Mouse (Mus musculus) midbrain, embryonic 15.5 days (tissue): Measurements from ENCODE around the gene Shank2. TPM values are rescaled to one million over a fixed set of nuclear protein-coding genes. Genes with fewer than 3 reads are reported as not detected.
A peak's percentile ranks its signal among the peaks of the same experiment; 100 is the strongest.

Experiments used
- ATAC-seq: fragments of 200-750 bp; cut with Nextera tagmentation; replicated peaks from 2 replicates; pipeline ENCODE4 v1.8.0; 2017; ENCODE audit warnings: moderate TSS enrichment
- H3K27ac ChIP-seq: fragments of 300-500 bp; sonication (generic); 2 replicates; pipeline ENCODE4 v1.5.1; 2015; ENCODE audit warnings: mild to moderate bottlenecking, inconsistent platforms
- H3K27me3 ChIP-seq: fragments of 300-500 bp; sonication (generic); replicated peaks from 2 replicates; pipeline ENCODE4 v1.6.1; 2015; ENCODE audit warnings: inconsistent platforms
- H3K36me3 ChIP-seq: fragments of 300-500 bp; sonication (generic); replicated peaks from 2 replicates; pipeline ENCODE4 v1.6.1; 2015; ENCODE audit warnings: inconsistent platforms
- H3K4me1 ChIP-seq: fragments of 300-500 bp; sonication (generic); 2 replicates; pipeline ENCODE4 v1.6.1; 2015; ENCODE audit warnings: inconsistent platforms
- H3K4me2 ChIP-seq: fragments of 300-500 bp; sonication (generic); 2 replicates; pipeline ENCODE4 v1.6.1; 2015; ENCODE audit warnings: inconsistent platforms, mild to moderate bottlenecking, moderate library complexity
- H3K4me3 ChIP-seq: fragments of 300-500 bp; sonication (generic); 2 replicates; pipeline ENCODE4 v1.5.1; 2015; ENCODE audit warnings: mild to moderate bottlenecking, inconsistent platforms
- H3K9ac ChIP-seq: fragments of 300-500 bp; sonication (generic); 2 replicates; pipeline ENCODE4 v1.6.1; 2015; ENCODE audit warnings: mild to moderate bottlenecking, inconsistent platforms
- H3K9me3 ChIP-seq: fragments of 300-500 bp; sonication (generic); 2 replicates; pipeline ENCODE4 v1.6.1; 2016; ENCODE audit warnings: inconsistent platforms
- WGBS: fragments of 180-500 bp; shearing (Covaris S2); methylation state at CpG from one replicate; pipeline ENCODE4 v1.1.7; 2015; ENCODE audit warnings: mixed read lengths; 5-methylcytosine and 5-hydroxymethylcytosine counted together
- polyA plus RNA-seq: library from polyadenylated mRNA; unstranded; fragments of >200 nt; fragmentation: Nextera tagmentation; extraction: Ambion mirVana; gene quantifications from 2 replicates; pipeline ENCODE4 v1.2.1, GENCODE M21; 2015

Shank2 gene
- polyA plus RNA-seq, 1 experiment from 2014 or later, result 10.5 TPM

- Histone ChIP-seq H3K9me3 (no peaks in the 10 kb centered on the region), H3K36me3 (no peaks in the 10 kb centered on the region), H3K4me2 (no peak overlapping the region), H3K27me3 (no peaks in the 10 kb centered on the region), H3K9ac (no peak overlapping the region), H3K27ac (no peak overlapping the region), H3K4me1 (no peaks in the 10 kb centered on the region; the same call in 1 of the 2 replicates), H3K4me3 (no peak overlapping the region)
- no peak for ATAC-seq
- WGBS, result 48% methylated on average over 8 of the region's 8 CpGs
These were observed 152.0 kb downstream of the Shank2 start for GRCm38 (mm10) chr7:144153682-144154081.

GRCm38 (mm10) chr7:144157936-144158335 is 156.2 kb downstream of the Shank2 start:
- H3K4me3 ChIP-seq, result no peak overlapping the region
- H3K4me2 ChIP-seq, result no peak overlapping the region
- H3K27ac ChIP-seq, result no peak overlapping the region
- H3K4me1 ChIP-seq, result peaks cover 2% of the 10 kb centered on the region; the same call in 1 of the 2 replicates
- no peaks in the 10 kb centered on the region for H3K36me3 ChIP-seq
- H3K9ac ChIP-seq, result no peak overlapping the region
- H3K9me3 ChIP-seq, result no peaks in the 10 kb centered on the region
- 89% methylated on average over 8 of the region's 8 CpGs for WGBS
- ATAC-seq, result no peak
- H3K27me3 ChIP-seq, result no peaks in the 10 kb centered on the region

DNA sequence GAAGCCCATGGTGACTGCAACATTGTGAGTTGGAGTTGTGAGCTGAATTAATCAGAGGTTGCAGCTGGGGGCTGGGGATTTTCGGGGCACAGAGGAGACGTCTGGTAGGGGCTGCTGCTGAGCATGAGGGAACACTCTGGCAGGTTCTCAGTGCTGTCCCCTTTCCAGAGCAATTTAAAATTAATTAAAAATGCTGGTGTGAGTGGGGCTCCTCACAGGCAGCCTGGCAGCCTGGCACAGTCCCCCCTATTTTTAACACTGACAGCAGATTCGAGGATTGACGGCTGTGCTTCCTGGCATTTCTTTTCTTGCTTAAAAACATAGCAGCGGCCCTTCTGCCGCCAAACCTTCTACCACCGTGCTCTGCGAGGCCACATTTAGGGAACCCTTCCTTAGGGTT is 157.8 kb downstream of the Shank2 start:
- no peaks in the 10 kb centered on the region for H3K36me3 ChIP-seq
- H3K27me3 ChIP-seq, result no peaks in the 10 kb centered on the region
- H3K4me3 ChIP-seq, result no peak overlapping the region
- H3K27ac ChIP-seq, result 0 out of 2 replicates have a peak overlapping the region, but pooled peaks have one; percentile 21
- ATAC-seq, result no peak
- H3K4me1 ChIP-seq, result 0 out of 2 replicates have a peak, but pooled peaks cover 2% of the 10 kb centered on the region
- H3K4me2 ChIP-seq, result no peak overlapping the region
- H3K9me3 ChIP-seq, result no peaks in the 10 kb centered on the region
- WGBS, result 69% methylated on average over 8 of the region's 8 CpGs
- no peak overlapping the region for H3K9ac ChIP-seq

DNA sequence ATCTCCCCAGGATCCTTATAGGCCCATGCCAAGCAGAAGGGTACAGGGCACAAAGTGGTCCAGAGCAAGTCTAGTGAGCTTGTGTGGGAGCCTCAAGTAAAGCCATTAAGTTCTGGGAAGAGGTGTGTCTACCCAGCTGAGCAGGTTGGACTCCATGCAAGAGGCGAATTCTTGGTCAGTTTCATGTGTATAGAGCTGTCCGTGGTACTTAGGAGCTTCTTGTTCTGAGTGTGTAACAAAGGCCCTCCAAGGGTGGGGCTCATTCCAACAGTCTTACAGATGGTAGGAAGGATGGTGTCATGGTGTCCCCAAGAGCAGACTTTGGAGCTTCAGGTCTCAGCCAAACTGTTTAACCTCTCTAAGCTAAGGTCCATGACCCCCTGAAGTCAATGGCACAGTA is 158.3 kb downstream of the Shank2 start:
- ATAC-seq, result no peak

DNA sequence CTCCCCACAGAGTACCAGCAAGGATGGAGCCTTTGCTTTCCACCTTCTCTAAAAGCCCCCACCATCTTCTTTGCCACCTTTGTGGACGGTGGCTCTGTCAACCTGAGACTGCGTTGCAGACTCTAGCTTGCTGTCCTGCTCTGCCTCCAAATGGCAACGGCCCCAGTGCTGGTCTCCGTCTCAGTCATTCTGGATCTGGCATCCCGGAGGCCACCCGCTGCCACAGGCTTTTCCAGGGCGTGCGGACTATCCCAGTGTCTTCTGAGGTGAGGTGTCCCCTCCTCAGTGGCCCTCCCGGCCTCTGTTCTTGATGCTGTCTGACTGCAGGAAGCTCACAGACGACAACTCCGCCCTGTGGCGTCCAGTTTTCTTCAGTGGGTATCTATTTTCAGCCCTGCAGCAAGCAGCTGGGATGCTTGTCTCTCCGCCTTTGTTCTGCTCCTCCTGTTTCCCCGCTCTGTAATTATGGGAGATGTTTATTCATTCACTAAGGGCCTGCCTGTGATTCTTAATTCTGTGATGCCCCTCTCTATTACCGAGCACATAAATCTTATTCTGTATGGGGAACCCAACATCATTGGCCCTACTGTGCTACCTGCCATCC is 159.0 kb downstream of the Shank2 start:
- no peak overlapping the region for H3K9ac ChIP-seq
- H3K4me2 ChIP-seq, result no peak overlapping the region
- H3K36me3 ChIP-seq, result no peaks in the 10 kb centered on the region
- ATAC-seq, result no peak
- no peaks in the 10 kb centered on the region for H3K27me3 ChIP-seq
- H3K4me3 ChIP-seq, result no peak overlapping the region
- H3K27ac ChIP-seq, result no peak overlapping the region
- no peaks in the 10 kb centered on the region for H3K9me3 ChIP-seq
- 78% methylated on average over 15 of the region's 15 CpGs for WGBS
- H3K4me1 ChIP-seq, result 0 out of 2 replicates have a peak, but pooled peaks cover 2% of the 10 kb centered on the region

More for the DNA sequence above, 158.3 kb downstream of the Shank2 start:
- Histone ChIP-seq H3K27ac (0 out of 2 replicates have a peak overlapping the region, but pooled peaks have one; percentile 21), H3K9me3 (no peaks in the 10 kb centered on the region), H3K4me2 (no peak overlapping the region), H3K9ac (no peak overlapping the region), H3K4me3 (no peak overlapping the region), H3K36me3 (no peaks in the 10 kb centered on the region), H3K27me3 (no peaks in the 10 kb centered on the region), H3K4me1 (0 out of 2 replicates have a peak, but pooled peaks cover 2% of the 10 kb centered on the region)
- 81% methylated on average over 2 of the region's 2 CpGs for WGBS

- 75% methylated on average over 5 of the region's 5 CpGs for WGBS
- H3K36me3 ChIP-seq, result no peaks in the 10 kb centered on the region
- H3K9me3 ChIP-seq, result no peaks in the 10 kb centered on the region
- H3K4me3 ChIP-seq, result no peak overlapping the region
- H3K4me1 ChIP-seq, result peaks cover 11% of the 10 kb centered on the region
- no peaks in the 10 kb centered on the region for H3K27me3 ChIP-seq
- H3K27ac ChIP-seq, result no peak overlapping the region
- H3K9ac ChIP-seq, result no peak overlapping the region
- no peak for ATAC-seq
- H3K4me2 ChIP-seq, result no peak overlapping the region
These were observed 168.5 kb downstream of the Shank2 start for GRCm38 (mm10) chr7:144170272-144170671.

DNA sequence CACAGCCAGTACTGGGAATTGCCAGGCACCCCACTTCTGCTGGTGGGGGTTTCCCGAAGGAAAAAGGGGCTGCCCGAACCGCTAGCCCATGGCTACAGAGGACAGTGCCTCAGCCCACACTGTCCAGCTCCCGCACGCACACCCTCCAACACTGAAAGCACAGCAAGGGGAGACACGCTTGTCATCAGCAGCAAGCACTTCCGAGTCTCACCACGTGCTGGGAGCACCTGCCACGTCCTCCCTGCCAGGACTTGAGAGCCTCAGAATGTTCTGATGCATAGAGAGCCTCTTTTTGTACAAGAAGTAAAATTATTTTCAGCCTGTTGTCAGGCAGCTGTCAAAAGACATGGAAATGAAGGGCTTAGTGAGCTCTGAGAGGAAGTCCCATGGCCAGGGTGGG is 169.0 kb downstream of the Shank2 start:
- no peak for ATAC-seq
- no peaks in the 10 kb centered on the region for H3K36me3 ChIP-seq
- no peak overlapping the region for H3K9ac ChIP-seq
- H3K4me2 ChIP-seq, result no peak overlapping the region
- no peaks in the 10 kb centered on the region for H3K27me3 ChIP-seq
- H3K9me3 ChIP-seq, result no peaks in the 10 kb centered on the region
- H3K4me1 ChIP-seq, result peaks cover 16% of the 10 kb centered on the region
- H3K4me3 ChIP-seq, result no peak overlapping the region
- no peak overlapping the region for H3K27ac ChIP-seq
- 78% methylated on average over 9 of the region's 9 CpGs for WGBS

GRCm38 (mm10) chr7:144173869-144174268 is 172.1 kb downstream of the Shank2 start:
- Histone ChIP-seq H3K4me3 (no peak overlapping the region), H3K4me1 (peaks cover 36% of the 10 kb centered on the region), H3K27ac (no peak overlapping the region), H3K27me3 (no peaks in the 10 kb centered on the region; the same call in 1 of the 2 replicates), H3K9ac (no peak overlapping the region), H3K36me3 (no peaks in the 10 kb centered on the region), H3K4me2 (no peak overlapping the region), H3K9me3 (no peaks in the 10 kb centered on the region)
- ATAC-seq, result no peak
- WGBS, result 89% methylated on average over 6 of the region's 6 CpGs

DNA sequence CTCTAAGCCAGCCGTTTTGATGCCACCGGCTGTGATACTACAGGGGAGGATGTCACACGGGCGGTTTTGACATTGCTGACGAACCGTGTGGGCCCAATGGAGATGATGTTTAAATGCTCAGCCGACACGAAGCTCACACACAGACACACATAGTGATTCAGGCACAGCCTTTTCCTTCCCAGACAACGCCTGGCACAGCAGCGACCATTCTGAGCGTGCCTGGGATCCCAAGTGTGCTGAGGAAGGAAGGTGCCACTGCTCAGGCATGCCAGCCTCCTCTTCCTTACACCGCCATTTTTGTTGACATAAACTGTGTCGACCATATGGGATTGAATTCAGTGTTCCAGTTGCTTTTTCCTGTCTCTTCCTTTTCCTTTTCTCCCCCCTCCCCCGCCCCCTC is 172.6 kb downstream of the Shank2 start:
- H3K36me3 ChIP-seq, result no peaks in the 10 kb centered on the region
- no peak overlapping the region for H3K4me3 ChIP-seq
- WGBS, result 76% methylated on average over 14 of the region's 14 CpGs
- no peak for ATAC-seq
- H3K27ac ChIP-seq, result no peak overlapping the region
- no peaks in the 10 kb centered on the region; the same call in 1 of the 2 replicates for H3K27me3 ChIP-seq
- peaks cover 36% of the 10 kb centered on the region for H3K4me1 ChIP-seq
- no peak overlapping the region for H3K9ac ChIP-seq
- no peaks in the 10 kb centered on the region for H3K9me3 ChIP-seq
- no peak overlapping the region; the same call in 1 of the 2 replicates for H3K4me2 ChIP-seq

GRCm38 (mm10) chr7:144175025-144175424 is 173.3 kb downstream of the Shank2 start:
- ATAC-seq, result peak; percentile 12; the same call in 1 of the 2 replicates
- 23% methylated on average over 7 of the region's 7 CpGs for WGBS
- H3K27ac ChIP-seq, result peak overlapping the region; percentile 93
- H3K36me3 ChIP-seq, result no peaks in the 10 kb centered on the region
- H3K4me2 ChIP-seq, result peak overlapping the region; percentile 72
- H3K4me1 ChIP-seq, result peaks cover 36% of the 10 kb centered on the region
- no peaks in the 10 kb centered on the region for H3K9me3 ChIP-seq
- H3K27me3 ChIP-seq, result no peaks in the 10 kb centered on the region; the same call in 1 of the 2 replicates
- peak overlapping the region; percentile 78 for H3K9ac ChIP-seq
- H3K4me3 ChIP-seq, result peak overlapping the region; percentile 58

DNA sequence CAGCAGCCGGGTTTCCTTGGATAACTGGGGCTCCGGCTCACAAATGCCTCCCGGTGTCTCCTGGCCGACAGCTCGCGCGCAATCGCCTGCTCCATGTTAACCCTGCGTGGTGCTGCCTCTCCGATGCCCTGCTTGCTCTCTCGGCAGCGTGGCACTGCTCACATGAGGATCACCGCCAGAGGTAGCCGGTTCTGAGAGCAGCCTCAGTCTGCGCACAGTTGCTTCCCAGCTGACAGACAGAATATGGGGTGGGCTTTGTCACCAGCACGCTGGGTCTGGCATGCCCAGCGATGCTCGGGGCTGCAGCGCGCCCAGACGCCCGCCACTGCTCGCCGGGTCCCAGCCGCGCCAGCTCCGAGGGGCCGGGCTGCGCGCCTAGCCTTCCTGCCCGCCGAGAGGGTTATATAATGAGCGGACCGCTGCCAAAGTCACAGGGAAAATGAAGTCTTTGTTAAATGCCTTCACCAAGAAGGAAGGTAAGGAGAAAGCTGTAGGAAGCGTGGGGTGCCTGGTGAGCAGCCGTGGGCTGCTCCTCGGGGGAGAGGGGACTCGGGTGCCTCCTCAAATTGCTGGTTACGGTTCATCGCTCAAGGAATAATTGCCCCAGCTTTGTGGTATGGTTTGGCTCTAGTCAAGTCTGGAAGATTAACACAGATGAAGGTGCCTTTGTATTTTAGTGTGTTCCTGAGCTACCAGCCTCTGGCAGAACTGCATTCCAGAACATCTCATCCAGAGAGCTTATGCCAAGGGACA is 173.9 kb downstream of the Shank2 start:
- H3K27me3 ChIP-seq, result no peaks in the 10 kb centered on the region; the same call in 1 of the 2 replicates
- H3K9me3 ChIP-seq, result no peaks in the 10 kb centered on the region
- peak overlapping the region; percentile 78 for H3K9ac ChIP-seq
- H3K4me1 ChIP-seq, result peaks cover 36% of the 10 kb centered on the region
- peak overlapping the region; percentile 58 for H3K4me3 ChIP-seq
- peak overlapping the region; percentile 93 for H3K27ac ChIP-seq
- WGBS, result 5% methylated on average over 40 of the region's 40 CpGs
- peak; percentile 89 for ATAC-seq
- H3K4me2 ChIP-seq, result peak overlapping the region; percentile 72
- H3K36me3 ChIP-seq, result no peaks in the 10 kb centered on the region

DNA sequence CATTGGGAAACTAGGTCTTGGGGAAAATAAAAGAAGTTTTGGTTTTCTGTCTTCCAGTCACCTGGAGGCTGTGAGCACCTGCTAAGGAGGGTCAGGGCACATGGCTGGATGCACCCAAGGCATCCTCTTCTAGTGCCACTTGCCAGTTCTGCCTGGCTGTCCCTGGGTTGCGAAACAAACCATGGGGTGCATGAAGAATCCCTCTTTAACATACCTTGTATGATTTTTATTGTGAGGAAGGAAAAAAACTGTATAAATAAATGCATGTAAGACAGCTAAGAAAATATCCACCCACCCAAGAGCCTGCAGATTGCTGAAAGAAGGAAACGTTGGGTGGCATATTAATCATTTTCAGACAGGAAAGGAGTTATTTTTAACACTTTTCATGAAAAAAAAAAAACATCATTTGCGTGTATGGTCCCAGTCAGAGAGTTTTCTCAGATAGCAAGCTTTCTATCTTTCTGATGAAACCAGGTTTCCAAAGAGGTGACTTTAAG is 174.6 kb downstream of the Shank2 start:
- Histone ChIP-seq H3K4me2 (peak overlapping the region; percentile 72), H3K36me3 (no peaks in the 10 kb centered on the region), H3K27me3 (no peaks in the 10 kb centered on the region; the same call in 1 of the 2 replicates), H3K4me3 (peak overlapping the region; percentile 58), H3K9ac (peak overlapping the region; percentile 78), H3K27ac (peak overlapping the region; percentile 93), H3K9me3 (no peaks in the 10 kb centered on the region), H3K4me1 (peaks cover 36% of the 10 kb centered on the region)
- WGBS, result 69% methylated on average over 3 of the region's 3 CpGs
- ATAC-seq, result no peak
